Mouse (Mus musculus): ENCODE results near the gene Cgref1.

Gene Cgref1

GRCm38 (mm10) chr5:30950451-30950850 is 5.1 kb upstream of the Cgref1 start:
- no peak for DNase-seq (ENCODE audit: low read depth, low spot score)

DNA sequence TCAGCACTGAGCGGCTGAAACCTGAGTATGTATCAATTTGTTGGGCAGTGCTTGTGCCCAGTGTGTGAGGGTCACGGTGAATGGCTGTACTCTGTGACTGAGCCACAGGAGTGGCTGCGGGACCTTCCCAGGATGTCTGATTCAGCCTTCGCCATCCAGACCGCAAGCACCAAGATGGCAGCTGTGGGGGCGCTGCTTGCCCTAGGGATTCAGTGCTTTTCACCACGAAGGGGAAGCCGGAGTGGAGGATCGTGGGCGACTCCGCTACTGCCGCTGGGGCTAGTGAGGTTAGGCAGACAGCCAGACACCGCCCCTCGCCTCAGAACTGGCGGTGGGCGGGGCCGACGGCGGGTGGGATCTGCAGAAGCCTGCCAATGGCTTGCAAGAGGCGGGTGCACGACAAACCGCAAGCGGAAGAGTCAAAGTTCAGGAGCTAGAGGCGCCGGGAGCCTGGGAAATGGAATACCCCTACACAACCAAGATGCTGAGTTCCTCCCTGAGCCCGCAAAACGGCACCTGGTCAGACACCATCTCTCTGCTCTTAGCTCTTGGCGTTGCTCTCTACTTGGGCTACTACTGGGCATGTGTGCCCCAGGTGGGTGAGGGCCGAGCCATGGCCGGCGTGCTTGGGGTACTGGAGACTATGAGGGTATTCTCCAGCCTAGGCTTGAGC is 4.4 kb upstream of the Cgref1 start:
- DNase-seq (ENCODE audit: low read depth, low spot score) = no peak

DNA sequence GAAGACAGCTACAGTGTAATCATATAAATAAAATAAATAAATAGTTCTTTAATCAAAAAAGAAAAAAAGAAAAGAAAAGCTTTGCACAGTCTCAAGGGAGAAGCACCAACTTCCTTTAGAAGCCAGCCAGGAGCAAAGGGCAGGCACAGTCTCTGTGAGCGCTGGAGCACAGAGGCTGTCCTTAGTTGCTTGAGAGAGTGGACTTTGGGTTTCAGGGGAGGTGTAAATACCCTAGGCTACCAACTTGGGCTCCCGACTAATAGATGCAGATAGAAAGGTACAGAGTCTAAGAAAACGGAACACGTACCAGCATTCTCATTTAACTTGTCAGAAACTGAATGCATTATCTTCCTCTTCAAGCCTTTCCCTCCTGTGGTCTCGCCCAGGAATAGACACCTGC is 3.2 kb upstream of the Cgref1 start:
- no peak for DNase-seq (ENCODE audit: low read depth, low spot score)

- no peak for DNase-seq (ENCODE audit: low read depth, low spot score)
These were observed 1.0 kb downstream of the Cgref1 start for GRCm38 (mm10) chr5:30944344-30944743.

DNA sequence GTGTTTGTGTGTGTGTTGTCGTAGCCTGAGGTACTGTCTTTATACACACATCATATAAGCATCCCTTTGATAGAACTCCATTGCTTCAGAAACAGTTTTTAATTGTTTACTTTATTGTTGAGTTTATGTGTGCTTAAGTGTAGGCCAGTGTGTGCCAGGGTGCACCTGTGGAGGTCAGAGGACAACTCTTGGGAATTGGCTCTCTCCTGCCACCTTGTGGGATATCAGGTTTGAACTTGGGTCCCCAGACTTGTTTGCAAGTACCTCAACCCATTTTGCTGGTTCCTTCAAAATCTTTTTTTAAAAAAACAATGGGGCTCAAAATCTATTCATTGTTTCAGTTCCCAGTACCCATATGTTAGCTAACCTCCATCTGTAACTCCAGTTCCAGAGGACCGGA is 2.4 kb downstream of the Cgref1 start:
- DNase-seq (ENCODE audit: low read depth, low spot score) = no peak

DNA sequence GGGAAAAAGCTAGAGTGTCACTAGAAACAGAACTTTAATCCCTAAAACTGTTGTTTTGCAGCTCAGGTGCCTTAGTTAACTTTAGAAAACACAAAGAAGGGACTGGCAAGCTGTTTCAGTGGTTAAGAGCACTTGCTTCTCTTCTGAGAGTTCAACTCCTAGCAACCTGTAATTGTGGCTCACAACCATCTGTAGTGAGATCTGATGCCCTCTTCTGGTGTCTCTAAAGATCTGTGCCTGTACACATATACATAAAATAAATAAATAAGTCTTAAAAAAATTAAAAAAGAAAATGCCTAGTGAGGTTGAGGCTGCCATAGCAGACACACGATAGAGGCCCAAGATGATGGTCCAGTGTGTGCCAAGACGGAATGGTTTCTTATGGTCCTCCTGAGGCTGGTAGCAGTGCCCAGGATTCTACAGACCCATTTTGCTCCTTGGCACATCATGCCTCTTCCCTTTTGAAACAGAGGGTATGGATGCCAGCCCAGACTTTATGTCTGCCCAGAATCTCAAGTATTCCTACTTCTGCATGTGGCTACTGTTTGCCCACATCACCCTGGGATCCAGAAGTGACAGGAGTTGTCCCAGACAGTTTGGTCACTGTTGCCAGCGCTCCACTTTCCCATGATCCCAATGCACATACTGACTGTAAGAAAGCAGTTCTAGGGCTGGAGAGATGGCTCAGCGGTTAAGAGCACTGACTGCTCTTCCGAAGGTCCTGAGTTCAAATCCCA is 10.5 kb downstream of the Cgref1 start:
- no peak for DNase-seq (ENCODE audit: low read depth, low spot score)

- no peak for DNase-seq (ENCODE audit: low read depth, low spot score)
These were observed 11.7 kb downstream of the Cgref1 start for GRCm38 (mm10) chr5:30933705-30934104.

GRCm38 (mm10) chr5:30931378-30931777 is 14.0 kb downstream of the Cgref1 start:
- DNase-seq (ENCODE audit: low read depth, low spot score) = no peak

DNA sequence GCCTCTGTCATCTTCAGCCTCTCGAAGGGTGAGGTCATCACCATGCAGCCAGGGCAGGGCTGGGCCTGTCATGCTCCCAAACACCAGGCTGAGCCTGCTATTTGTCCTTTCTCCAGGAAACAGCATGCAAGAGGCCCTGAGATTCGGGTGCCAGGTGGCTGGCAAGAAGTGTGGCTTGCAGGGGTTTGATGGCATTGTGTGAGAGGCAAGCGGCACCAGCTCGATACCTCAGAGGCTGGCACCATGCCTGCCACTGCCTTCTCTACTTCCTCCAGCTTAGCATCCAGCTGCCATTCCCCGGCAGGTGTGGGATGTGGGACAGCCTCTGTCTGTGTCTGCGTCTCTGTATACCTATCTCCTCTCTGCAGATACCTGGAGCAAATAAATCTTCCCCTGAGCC is 14.5 kb downstream of the Cgref1 start:
- no peak for DNase-seq (ENCODE audit: low read depth, low spot score)

DNA sequence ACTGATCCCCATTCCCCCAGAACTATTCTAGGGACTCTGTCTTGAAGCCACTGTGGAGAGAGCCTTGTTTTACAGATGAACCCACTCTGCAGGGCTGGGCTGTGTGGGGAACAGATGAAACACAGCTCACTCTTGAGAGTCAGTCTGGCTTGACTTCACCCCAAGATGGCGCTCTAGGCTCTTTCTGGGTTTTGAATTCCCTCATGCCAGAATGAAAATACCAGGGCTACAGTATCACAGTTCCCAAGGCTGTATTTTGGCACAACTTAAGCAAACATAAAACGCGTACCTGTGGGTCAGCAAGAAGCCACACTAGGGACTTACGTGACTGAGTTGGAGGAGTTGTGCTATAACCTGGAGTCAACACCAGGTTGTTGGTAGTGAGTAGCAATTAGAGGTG is 15.3 kb downstream of the Cgref1 start:
- DNase-seq (ENCODE audit: low read depth, low spot score) = no peak

GRCm38 (mm10) chr5:30927945-30928529 is 17.4 kb downstream of the Cgref1 start:
- no peak for DNase-seq (ENCODE audit: low read depth, low spot score)

DNA sequence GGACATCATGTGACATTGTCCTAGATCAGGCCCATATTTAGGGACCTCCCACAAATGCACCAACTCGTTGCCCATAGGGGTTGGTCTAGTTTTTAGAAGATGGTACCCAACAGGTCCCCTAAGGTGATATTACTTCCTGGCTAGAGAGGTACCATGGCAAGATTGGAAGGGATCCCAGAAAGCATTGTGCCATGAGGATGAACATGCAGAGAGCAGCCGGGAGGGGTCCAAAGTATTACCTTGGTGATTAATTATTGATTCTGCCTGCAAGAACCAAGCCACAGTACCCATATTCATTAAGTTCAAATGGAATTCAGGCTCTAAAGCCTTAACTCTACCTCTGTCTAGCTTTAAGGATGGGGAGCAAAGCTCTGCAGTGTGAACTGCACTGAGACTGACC is 19.3 kb downstream of the Cgref1 start:
- DNase-seq (ENCODE audit: low read depth, low spot score) = no peak

DNA sequence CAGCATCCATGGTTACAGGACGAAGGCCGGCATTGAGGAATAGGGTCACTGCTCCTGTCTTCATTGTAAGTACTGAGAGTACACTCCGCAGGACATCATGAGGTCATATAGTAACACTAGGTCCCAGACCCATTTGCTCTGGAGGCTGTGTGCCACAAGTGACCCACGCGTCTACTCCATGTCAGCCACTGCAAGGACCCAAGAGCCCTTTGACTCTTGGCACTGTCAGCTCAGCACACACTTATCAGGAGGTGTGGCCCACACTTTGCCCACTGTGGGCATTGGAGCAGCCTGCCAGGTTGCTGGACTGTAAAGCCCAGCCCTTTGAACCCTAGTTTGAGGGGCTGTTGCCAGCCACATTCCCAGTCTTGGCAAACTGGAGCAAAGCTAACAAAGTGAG is 20.2 kb downstream of the Cgref1 start:
- no peak for DNase-seq (ENCODE audit: low read depth, low spot score)

DNA sequence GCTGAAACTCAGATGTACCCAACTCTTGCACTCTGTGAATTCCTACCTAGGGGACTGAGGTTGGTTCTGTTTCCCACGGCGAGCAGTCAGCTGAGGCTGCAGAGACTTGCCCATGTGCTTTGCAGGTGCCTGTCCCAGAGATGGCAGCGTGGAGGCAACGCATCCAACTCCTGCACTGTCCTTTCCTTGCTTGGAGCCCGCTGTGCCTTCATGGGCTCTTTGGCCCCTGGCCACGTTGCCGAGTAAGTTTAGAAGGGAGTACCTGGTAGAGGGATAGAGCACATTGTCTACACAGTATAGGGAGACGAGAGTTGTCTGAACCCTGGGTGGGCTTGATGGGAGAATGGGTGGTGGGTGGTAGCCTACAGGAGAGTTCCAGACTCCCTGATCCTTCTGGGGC is 20.8 kb downstream of the Cgref1 start:
- no peak for DNase-seq (ENCODE audit: low read depth, low spot score)

GRCm38 (mm10) chr5:30923119-30923518 is 22.3 kb downstream of the Cgref1 start:
- DNase-seq (ENCODE audit: low read depth, low spot score) = no peak

GRCm38 (mm10) chr5:30922581-30923041 is 22.8 kb downstream of the Cgref1 start:
- DNase-seq (ENCODE audit: low read depth, low spot score) = no peak

DNA sequence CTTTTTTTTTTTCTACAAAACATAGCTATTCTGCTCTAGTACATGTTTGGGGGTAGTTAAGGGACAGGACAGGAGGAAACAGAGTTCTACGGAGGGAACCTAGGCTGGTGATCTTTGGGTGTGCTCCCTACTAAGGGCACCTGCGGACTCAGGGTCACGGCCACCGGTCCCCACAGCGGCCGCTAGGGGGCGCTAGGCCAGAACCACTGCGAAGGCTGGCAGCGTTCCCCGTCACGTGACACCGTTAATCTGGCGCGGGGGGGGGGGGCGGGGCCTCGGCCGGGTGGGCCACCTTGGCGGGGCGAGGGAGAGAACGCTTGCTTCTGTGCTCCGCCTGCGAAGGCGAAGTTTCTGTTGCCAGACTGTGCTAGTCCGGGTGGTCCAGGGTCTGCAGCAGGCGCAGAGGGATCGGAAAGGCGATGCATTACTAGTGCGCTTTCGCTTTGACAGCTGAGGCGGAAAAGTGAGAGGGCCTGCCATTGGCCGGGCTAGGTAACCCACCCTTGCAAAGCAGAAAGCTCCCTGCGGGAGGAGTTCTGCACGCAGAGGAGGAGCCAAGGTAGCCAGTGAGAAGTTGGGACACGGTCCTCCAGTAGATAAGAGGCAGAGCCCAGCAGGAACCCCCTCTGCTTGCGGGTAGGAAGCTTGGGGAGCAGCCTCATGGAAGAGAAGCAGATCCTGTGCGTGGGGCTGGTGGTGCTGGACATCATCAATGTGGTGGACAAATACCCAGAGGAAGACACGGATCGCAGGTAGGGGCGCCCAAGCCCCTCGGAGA is 23.9 kb downstream of the Cgref1 start, which contains the start of gene Khk:
Gene Khk, plus strand, starts transcription at position 176 of the 778 bp plus-strand sequence.
- DNase-seq (ENCODE audit: low read depth, low spot score) = peak; percentile 86

- no peak for DNase-seq (ENCODE audit: low read depth, low spot score)
These were observed 24.8 kb downstream of the Cgref1 start for GRCm38 (mm10) chr5:30920621-30921020.

GRCm38 (mm10) chr5:30919831-30920614 is 25.4 kb downstream of the Cgref1 start:
- DNase-seq (ENCODE audit: low read depth, low spot score) = no peak

DNA sequence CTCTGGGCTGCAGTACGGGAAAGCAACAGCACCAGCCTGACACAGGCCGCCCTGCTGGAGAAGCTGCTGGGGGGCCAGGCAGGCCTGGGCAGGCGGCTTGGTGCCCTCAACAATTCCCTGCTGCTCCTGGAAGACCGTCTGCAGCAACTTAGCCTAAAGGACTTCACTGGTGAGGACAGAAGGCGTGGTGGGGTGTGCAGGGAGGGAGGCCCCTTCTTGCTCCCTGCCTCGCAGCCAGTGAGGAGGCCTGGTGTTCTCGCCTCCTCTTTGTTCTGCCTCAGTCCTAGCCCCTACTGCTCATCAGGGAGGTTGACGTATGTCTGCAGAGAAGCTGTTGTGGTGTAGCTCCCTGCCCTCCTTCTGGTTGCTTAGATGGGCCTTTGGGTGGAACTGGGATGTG is 26.7 kb downstream of the Cgref1 start:
- DNase-seq (ENCODE audit: low read depth, low spot score) = no peak

Data from retina, adult 2 months (tissue).